Mouse (Mus musculus) ovary, postnatal 36 days (tissue): ENCODE results near the gene Mark3.
"Not testable (repeated sequence)": the region's sequence is repeated elsewhere in the genome, so short reads cannot be mapped to it uniquely, and the experiment has no call there.

Source experiments
- DNase-seq: peaks from one replicate; pipeline ENCODE4 v3.0.0; 2022; ENCODE audit warnings: low spot score, mixed read lengths

Gene Mark3

DNA sequence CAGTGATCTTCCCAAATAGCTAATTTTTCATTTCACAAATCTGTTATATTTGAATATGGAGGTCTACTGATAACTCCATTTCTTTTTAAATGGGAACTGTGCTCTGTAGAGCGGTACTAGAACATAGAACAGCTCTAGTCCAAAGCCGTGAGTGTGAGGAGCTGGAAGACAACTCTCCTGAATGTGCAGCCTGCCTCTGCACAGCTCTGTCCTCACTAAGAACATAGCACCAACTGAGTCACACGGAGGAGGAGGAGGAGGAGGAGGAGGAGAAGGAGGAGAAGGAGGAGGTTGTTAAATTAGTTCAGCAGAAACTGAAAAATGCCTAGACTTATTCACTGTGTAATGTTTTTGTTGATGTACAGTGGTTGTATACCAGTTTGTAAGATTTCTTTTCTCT, 78.6 kb downstream of the Mark3 start:
- no peak for DNase-seq

DNA sequence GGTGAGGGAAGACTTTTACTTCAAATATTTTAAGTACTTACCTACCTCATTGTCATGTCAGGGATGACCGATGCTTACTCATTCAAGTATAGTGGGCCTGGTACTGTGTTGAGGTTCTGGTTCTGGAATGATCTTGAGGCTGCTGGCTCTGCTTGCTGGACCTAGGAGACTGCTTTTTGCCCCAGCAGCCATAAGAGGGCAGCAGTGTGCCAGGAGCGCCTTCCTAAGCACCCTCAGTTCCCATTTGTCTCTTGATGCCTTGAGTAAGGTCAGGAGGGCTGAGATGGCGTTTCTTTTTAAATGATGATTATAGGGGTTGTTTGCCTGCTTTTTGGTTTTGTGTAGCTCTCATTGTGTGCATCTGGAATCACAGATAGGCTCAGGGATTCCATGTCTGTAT, 79.1 kb downstream of the Mark3 start:
- peak; percentile 54 for DNase-seq

DNA sequence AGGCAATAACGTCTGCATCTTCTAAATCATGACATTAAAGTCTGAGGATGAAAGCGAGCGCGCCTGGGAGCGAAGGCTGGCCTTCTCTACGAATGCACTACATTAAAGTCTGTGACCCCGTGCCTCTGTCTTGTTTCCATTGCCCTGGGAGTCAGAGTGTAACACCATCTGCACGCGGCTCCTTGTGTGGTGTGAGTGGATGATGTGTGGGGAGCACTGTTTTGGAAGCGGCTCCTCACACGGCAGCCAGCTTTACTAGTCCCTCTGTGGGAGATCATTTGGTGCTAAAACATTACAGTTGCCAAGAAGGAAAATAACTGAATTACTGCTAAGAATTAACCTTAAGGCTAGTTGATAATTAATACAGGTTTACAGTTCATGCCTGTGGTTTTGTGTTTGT, 81.4 kb downstream of the Mark3 start:
- no peak for DNase-seq

- no peak for DNase-seq
Observed at GRCm38 (mm10) chr12:111659331-111659730, 85.0 kb downstream of the Mark3 start.

DNA sequence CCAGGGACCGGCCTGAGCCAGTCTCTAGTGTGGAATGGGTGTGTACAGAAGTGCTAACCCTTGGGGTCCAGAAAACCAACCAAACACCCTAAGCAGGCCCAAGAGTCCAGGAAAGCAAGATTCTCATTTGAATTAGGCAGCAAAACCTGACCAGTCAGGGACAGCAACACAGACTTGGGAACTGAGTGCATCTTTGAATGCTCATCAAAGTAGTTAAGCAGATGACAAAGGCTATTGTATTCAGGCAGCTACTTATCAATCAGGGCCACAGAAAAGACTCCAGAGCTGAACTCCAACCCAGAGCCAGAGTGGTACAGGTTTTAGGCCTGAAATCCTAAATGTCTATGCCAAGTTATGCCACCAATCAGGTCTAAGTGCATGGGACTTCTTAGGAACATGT, 86.3 kb downstream of the Mark3 start:
- no peak for DNase-seq

DNA sequence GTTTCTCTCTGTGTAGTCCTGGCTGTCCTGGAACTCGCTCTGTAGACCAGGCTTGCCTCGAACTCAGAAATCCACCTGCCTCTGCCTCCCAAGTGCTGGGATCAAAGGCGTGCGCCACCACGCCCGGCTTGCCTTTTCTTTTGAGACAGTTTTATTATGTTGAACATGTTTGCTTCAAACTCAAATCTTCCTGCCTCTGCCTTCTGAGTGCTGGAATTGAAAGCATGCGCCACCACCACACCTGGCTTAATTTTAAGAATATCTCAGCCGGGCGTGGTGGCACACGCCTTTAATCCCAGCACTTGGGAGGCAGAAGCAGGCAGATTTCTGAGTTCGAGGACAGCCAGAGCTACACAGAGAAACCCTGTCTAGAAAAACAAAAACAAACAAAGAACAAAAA, 87.2 kb downstream of the Mark3 start:
- not testable (repeated sequence) for DNase-seq

DNA sequence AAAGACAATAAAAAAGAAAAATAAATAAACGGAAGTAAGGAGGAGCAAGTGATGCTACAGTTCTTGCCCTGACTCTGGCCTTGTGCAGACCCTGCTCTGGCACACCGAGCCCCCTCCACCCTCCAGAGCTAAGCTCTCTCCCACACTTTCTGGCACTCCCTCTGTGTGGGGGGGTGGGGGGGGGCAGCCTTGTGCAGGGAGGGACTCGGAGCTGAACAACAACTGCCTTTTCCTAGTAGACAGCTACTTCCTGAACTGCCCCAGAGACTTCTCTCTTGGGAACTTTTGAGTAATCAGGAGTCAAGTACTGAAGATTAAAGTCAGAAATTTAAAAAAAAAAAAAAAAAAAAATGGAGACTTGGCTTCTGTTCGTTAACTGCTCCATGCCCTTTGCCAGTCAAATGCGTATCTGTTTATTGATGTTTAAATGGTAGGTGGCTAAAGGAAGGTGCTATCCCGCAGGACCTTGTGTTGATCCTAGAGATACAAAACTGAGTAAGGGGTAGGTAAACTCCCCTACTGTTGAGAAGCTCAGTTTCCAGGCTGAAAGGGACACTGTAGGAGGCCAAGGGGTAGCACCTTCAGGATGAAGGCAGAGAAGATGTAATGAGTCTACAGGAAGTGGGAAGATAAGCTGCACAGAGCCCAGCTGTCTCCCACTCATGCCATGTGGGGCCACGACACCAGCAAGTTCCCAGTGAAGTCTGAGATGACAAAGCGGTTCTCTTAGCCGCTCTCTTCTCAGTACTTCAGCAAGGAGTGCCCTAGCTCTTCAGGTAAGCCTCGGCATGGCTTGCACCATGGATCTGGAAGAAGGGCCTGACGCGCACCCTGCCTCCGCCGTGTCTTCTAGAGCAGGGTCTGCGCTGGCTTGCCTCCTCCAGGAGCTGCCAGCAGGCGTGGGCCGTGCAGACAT, 89.2 kb downstream of the Mark3 start:
- no peak for DNase-seq

DNA sequence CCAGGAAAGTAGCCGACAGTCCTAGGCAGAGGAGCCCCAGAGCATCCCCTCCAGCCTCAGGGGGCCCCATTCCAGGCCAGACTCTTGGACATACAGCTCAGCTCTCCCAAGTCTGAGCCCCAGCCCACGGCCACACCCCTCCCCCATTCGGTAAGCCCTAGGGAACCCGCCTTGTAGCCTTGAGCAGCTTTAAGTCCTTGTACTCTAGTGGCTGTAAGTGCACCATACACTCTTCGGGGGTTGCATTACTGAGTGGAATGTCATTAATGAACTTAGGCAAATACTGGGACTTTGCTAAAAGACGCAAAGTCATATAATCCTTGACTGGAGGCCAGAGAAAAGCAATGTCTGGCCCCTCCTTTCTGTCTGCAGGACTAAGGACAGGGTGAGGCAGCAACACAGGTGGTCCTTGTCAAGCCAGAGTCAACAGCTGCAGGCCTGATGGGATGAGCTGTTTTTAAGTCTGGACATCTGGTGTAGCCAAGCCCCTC, 89.9 kb downstream of the Mark3 start:
- no peak for DNase-seq

- DNase-seq = no peak
Observed at GRCm38 (mm10) chr12:111665041-111665880, 90.9 kb downstream of the Mark3 start.

- no peak for DNase-seq
Observed at GRCm38 (mm10) chr12:111666380-111666779, 92.1 kb downstream of the Mark3 start.

- no peak for DNase-seq
Observed at GRCm38 (mm10) chr12:111667421-111667820, 93.1 kb downstream of the Mark3 start.

- peak; percentile 94 for DNase-seq
Observed at GRCm38 (mm10) chr12:111668457-111668912, 94.2 kb downstream of the Mark3 start.

DNA sequence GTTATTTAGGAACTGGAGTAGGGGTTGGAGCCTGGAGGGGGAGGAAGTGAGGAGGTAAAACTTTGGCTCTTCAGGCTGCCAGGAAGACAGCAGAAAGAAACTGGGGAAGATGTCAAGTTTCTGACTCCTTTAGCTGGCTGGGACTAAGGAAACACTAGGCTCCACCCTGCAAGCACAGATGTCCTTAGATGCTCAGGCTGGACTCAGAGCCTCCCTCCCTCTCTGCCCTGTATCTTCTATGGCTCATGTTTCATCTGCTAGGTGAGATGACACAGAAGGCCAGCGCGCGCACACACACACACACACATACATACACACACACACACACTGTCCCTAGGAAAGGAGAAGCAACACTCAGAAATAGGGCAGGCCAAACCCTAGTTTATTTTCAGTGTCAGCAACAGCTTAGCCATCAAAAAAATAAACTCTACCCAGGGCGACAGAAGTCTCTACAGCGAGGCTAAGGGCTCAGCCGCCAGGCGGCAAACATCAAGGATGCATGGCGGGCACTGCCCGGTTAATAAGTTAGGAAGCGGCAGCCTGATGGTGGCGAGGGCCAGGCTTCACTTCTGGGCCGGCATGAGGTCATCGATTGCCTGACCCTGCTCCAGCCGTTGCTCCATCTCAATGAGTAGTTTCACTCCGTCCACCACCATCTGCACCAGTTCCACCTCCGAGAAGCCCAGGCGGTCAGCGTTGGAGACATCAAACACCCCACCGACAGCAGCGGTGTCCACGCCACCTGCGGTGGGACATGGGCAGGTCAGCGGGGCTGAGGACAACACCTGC, 94.9 kb downstream of the Mark3 start:
- DNase-seq = no peak

DNA sequence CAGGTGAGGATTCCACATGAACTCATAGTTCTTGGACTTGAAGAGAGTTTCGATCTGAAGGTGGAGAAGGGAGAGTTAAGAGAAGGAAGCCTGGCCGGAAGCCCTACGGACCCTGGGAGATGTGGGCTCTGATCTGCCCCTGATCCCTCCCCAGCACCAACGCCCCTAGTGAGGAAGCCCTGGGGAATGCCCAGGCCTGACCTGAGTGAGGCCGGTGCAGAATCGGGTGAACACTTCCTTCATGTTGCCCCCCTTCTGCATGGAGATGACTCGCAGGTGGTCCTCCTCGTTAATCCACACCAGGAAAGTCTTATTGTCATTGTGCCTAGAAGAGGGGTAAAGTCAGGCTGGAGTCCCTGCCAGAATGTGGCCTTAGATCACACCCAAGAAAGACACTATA, 95.6 kb downstream of the Mark3 start:
- no peak for DNase-seq

GRCm38 (mm10) chr12:111670371-111670971, 96.1 kb downstream of the Mark3 start:
- peak; percentile 49 for DNase-seq

GRCm38 (mm10) chr12:111670976-111671375, 96.7 kb downstream of the Mark3 start:
- DNase-seq = no peak

DNA sequence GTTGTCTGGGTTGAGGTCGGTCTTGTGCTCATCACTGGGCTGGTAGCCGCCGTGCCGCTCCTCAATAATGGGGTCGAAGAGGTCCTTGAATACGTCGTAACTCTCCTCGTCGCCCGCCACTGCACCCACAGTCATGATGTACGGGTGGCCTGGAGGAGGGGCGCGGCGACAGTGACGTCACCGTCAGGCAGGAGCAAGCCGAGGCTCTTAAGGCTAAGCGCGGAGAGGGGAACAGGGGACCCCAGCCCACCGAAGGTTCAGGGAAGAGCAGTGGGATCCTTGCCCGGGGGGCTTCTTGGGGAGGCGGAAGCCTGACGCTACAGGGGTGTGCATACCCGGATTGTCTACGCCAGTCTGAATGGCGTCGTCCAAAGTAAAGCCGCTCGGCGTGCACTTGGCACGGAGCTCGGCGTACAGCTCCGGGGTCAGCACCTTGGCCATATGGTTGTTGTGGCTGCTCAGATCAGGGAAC, 97.1 kb downstream of the Mark3 start:
- peak; percentile 50 for DNase-seq

DNA sequence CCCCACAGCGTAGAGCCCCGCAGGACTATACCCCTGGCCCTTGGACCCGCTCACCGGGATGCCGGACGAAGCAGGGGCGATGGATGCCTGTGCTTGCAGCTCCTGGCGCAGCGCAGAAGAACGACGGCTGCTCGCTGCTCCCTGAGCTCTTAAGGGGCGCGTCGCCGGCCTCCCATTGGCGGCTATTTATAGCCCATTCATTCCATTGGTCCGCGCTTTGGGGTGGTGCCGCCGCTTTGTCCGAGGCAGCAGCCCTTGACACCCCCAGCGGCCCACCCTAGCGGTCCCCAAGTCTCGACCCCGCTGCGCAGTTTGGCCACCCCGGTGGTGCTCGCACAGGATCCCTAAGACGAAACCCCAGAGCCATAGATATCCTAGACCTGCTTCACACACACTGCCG, 97.9 kb downstream of the Mark3 start, which contains the start of gene Ckb:
Gene Ckb (minus strand): TSS at position 163 of the 400 bp plus-strand sequence.
- DNase-seq = peak; percentile 66

GRCm38 (mm10) chr12:111672581-111672980, 98.3 kb downstream of the Mark3 start:
- no peak for DNase-seq

DNA sequence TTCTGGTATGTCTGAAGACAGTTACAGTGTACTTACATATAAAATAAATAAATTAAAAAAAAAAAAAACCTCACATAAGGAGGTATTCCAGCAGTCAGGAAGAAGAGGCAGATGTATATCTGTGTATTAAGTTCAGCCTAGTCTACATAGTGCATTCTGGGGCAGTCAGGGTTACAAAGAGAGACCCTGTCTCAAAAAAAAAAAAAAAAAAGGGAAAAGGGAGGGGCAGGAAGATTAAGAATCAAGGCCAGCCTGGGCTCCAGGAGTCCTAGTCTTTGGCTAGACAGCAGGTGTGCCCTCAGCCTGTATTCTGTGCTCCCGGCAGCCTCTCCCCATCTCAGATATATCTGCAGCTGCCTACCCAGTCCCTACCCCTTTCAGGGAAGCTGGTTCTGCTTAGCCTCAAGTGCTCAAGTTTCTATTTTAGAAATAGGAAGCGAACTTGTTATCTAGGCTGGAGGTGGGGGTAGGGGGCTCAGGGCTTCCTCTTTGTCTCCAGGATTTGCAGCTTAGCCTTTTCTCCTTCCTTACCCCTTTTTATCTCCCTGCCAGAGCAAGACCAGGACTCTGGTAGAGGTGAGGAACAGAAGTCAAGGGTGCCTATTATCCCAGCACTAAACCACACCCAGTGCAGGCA, 100.6 kb downstream of the Mark3 start:
- no peak for DNase-seq
